Mouse (Mus musculus) embryonic facial prominence, embryonic 14.5 days (tissue): ENCODE data around the gene Sar1a. TPM values are rescaled to one million over a fixed set of nuclear protein-coding genes. Genes with fewer than 3 reads are reported as not detected.

Source experiments
- ATAC-seq: fragments of 200-750 bp; cut with Nextera tagmentation; 2 replicates; pipeline ENCODE4 v1.8.0; 2017; ENCODE audit warnings: low read depth, moderate number of reproducible peaks, moderate TSS enrichment
- DNase-seq: peaks from one replicate; pipeline ENCODE4 v3.0.0-alpha.2; 2015; ENCODE audit warnings: low spot score
- H3K27ac ChIP-seq: fragments of 300-500 bp; sonication (generic); replicated peaks from 2 replicates; pipeline ENCODE4 v1.5.1; 2014; ENCODE audit warnings: low read depth, mild to moderate bottlenecking, low read length, moderate library complexity
- H3K27me3 ChIP-seq: fragments of 300-500 bp; sonication (generic); replicated peaks from 2 replicates; pipeline ENCODE4 v1.6.1; 2014; ENCODE audit warnings: low read length; ENCODE audit not compliant: control insufficient read depth, insufficient read depth
- H3K36me3 ChIP-seq: fragments of 300-500 bp; sonication (generic); 2 replicates; pipeline ENCODE4 v1.6.1; 2014; ENCODE audit warnings: low read length, mixed read lengths; ENCODE audit not compliant: control insufficient read depth, insufficient read depth
- H3K4me1 ChIP-seq: fragments of 300-500 bp; sonication (generic); 2 replicates; pipeline ENCODE4 v1.6.1; 2014; ENCODE audit warnings: antibody characterized with exemption, low read length; ENCODE audit not compliant: control insufficient read depth, insufficient read depth
- H3K4me2 ChIP-seq: fragments of 300-500 bp; sonication (generic); 2 replicates; pipeline ENCODE4 v1.6.1; 2014; ENCODE audit warnings: low read depth, mild to moderate bottlenecking, low read length, moderate library complexity, mixed read lengths
- H3K4me3 ChIP-seq: fragments of 300-500 bp; sonication (generic); 2 replicates; pipeline ENCODE4 v1.5.1; 2014; ENCODE audit warnings: low read depth, mild to moderate bottlenecking, low read length
- H3K9ac ChIP-seq: fragments of 300-500 bp; sonication (generic); 2 replicates; pipeline ENCODE4 v1.6.1; 2014; ENCODE audit warnings: low read depth, mild to moderate bottlenecking, low read length, moderate library complexity, mixed read lengths
- H3K9me3 ChIP-seq: fragments of 300-500 bp; sonication (generic); 2 replicates; pipeline ENCODE4 v1.6.1; 2016; ENCODE audit warnings: low read length; ENCODE audit not compliant: control insufficient read depth
- WGBS: fragments of 180-500 bp; shearing (Covaris S2); extraction: QIAGEN DNeasy Blood & Tissue Kit; methylation state at CpG from one replicate; pipeline ENCODE4 v1.1.7; 2014; 5-methylcytosine and 5-hydroxymethylcytosine counted together
- polyA plus RNA-seq: library from polyadenylated mRNA; unstranded; fragments of >200 nt; fragmentation: Nextera tagmentation; extraction: Ambion mirVana; gene quantifications from 2 replicates; pipeline ENCODE4 v1.2.1, GENCODE M21; 2014

Sar1a gene
- polyA plus RNA-seq, 1 experiment from 2014 or later: 338 TPM

DNA sequence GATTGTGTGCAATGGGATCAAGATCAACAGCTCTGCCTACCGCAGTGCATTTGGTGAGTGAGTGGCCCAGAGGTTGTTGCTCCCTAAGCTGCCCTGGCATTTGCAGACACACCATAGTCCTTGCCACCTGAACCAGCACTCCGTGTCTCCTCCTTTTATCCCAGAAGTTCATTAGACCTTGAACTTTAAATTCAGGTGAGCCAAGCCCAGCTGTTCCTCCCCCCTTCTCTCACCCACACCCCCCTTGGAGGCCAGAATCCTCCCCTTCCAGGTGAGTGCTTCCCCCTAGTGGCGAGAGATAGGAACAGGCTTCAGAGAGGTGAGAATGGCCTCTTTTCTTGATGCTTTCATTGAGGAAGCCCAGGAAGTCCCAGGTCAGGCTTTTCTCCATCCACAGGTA, 54.3 kb downstream of the Sar1a start:
- WGBS: 45% methylated on average over 3 of the region's 3 CpGs
- ATAC-seq (no peak), DNase-seq (no peak)
- Histone ChIP-seq H3K27me3 (no peaks in the 10 kb centered on the region), H3K27ac (no peak overlapping the region), H3K4me1 (no peaks in the 10 kb centered on the region), H3K36me3 (peaks cover 30% of the 10 kb centered on the region), H3K4me2 (no peak overlapping the region), H3K4me3 (no peak overlapping the region), H3K9ac (no peak overlapping the region), H3K9me3 (no peaks in the 10 kb centered on the region)

DNA sequence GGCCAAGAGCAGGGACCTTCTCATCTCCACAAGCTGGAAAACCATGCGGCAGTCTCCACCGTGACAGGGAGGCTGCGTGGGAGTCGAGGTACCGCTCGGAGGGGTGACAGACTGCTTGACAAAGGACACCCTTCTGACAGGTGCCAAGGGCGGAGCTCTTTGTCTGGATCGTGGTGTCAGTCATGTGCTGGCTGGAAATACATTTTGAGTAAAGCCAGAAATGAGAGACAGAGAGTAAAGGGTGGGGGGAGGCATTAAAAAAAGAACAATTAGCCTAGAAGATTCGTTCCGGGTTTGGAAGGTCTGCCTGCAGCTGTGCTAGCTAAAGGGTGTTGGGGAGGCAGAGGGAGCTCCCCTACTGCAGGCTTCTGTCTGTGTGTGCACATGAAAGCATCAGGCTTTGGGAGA, 56.6 kb downstream of the Sar1a start:
- H3K4me3 ChIP-seq: no peak overlapping the region
- H3K4me1 ChIP-seq: no peaks in the 10 kb centered on the region
- no peak overlapping the region for H3K4me2 ChIP-seq
- DNase-seq (peak; percentile 30), ATAC-seq (no peak; the same call in 1 of the 2 replicates)
- no peak overlapping the region; the same call in 1 of the 2 replicates for H3K27ac ChIP-seq
- 69% methylated on average over 10 of the region's 10 CpGs for WGBS
- no peaks in the 10 kb centered on the region for H3K27me3 ChIP-seq
- H3K9me3 ChIP-seq: no peaks in the 10 kb centered on the region
- H3K36me3 ChIP-seq: peaks cover 53% of the 10 kb centered on the region
- no peak overlapping the region for H3K9ac ChIP-seq

DNA sequence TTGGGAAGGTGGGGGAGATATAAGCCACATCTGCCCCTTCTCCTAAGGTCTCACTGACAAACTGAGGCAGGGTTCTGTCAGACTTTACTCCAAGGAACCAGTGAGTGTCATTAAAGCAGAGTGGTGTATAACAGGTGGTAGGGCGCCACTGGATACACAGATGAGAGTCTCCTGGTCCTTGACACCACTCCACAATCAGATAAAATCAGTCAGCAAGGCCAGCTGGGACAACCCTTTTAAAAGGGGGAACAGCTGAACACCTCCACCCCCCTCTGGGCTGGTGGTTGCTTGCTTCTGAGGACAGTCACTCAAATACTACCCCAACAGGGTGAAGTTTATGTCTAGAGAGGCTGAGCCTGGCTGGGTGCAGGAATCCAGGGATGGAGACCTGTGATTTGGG, 57.4 kb downstream of the Sar1a start:
- DNase-seq (no peak), ATAC-seq (0 out of 2 replicates have a peak, but pooled peaks have one; percentile 17)
- H3K9me3 ChIP-seq: no peaks in the 10 kb centered on the region
- no peak overlapping the region for H3K4me2 ChIP-seq
- H3K9ac ChIP-seq: no peak overlapping the region
- no peaks in the 10 kb centered on the region for H3K27me3 ChIP-seq
- no peak overlapping the region for H3K4me3 ChIP-seq
- H3K4me1 ChIP-seq: no peaks in the 10 kb centered on the region
- WGBS: 78% methylated on average over 1 of the region's 1 CpGs
- peaks cover 61% of the 10 kb centered on the region for H3K36me3 ChIP-seq
- H3K27ac ChIP-seq: no peak overlapping the region

DNA sequence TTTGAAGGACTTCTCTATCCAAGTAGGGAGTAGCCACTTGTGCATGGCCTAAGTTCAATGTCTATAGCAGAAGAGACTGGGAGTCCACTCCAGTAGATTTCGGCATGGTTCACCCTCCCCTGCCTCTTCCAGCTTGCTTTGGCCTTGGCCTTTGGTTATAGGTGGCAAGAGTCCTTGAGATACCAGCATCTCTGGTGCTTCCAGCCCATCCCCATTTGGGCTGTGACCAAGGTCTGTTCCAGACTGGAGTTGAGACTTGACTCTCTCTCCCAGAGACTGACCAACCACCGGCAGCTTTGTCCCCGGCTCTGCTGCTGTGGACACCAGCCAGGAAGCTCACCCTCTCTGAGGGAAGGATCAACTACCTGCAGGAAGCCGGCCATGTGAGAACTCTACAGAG, 58.0 kb downstream of the Sar1a start:
- no peak overlapping the region for H3K4me2 ChIP-seq
- no peak overlapping the region for H3K27ac ChIP-seq
- no peaks in the 10 kb centered on the region for H3K27me3 ChIP-seq
- no peak for ATAC-seq
- no peak overlapping the region for H3K9ac ChIP-seq
- H3K9me3 ChIP-seq: no peaks in the 10 kb centered on the region
- 93% methylated on average over 4 of the region's 4 CpGs for WGBS
- H3K4me3 ChIP-seq: no peak overlapping the region
- H3K36me3 ChIP-seq: peaks cover 67% of the 10 kb centered on the region
- no peak for DNase-seq
- H3K4me1 ChIP-seq: no peaks in the 10 kb centered on the region

DNA sequence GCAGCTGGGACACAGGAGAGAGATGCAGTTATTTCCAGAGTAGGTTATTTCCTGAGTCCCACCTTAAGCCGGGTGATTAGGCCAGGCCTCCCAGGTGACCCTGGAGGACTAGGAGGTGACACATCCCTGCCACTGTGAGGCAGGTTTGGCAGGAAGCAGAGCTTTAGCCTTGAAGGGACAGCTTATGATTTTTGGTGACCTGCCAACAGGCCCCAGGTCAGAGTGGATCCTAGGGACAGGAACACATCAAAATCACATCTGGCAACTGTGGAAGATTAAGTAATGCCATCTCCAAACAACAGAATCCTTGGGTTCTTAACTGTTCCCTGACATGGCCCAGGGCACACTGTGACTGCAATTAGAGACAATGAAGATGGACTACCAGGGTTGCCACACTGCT, 61.2 kb downstream of the Sar1a start:
- Histone ChIP-seq H3K4me1 (no peaks in the 10 kb centered on the region), H3K4me3 (no peak overlapping the region)

DNA sequence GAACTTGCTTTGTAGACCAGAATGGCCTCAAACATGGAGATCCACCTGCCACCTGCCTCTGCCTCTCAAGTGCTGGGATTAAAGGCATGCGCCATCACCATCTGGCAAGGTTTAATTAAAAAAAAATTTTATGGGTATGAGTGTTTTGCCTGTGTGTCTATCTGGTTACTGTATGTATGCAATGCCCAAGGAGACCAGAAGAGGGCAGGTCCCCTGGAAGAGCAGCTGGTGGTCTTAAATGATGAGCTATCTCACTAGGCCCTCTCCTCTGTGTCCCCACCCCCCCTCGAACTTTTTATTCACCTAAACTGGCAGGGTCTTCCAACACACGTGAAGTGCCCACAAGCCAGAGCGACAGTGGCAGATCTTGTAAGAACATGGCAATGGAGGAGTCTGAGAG, 61.8 kb downstream of the Sar1a start:
- DNase-seq (no peak), ATAC-seq (no peak)
- H3K27me3 ChIP-seq: no peaks in the 10 kb centered on the region
- 80% methylated on average over 4 of the region's 4 CpGs for WGBS
- no peak overlapping the region for H3K4me2 ChIP-seq
- no peaks in the 10 kb centered on the region for H3K4me1 ChIP-seq
- peaks cover 98% of the 10 kb centered on the region for H3K36me3 ChIP-seq
- H3K4me3 ChIP-seq: no peak overlapping the region
- H3K9ac ChIP-seq: no peak overlapping the region
- no peak overlapping the region for H3K27ac ChIP-seq
- H3K9me3 ChIP-seq: no peaks in the 10 kb centered on the region

More for the DNA sequence above, 61.2 kb downstream of the Sar1a start:
- Histone ChIP-seq H3K36me3 (peaks cover 97% of the 10 kb centered on the region), H3K27ac (no peak overlapping the region), H3K9ac (no peak overlapping the region), H3K4me2 (no peak overlapping the region), H3K9me3 (no peaks in the 10 kb centered on the region), H3K27me3 (no peaks in the 10 kb centered on the region)
- no peak for DNase-seq
- WGBS: 93% methylated on average over 1 of the region's 1 CpGs
- ATAC-seq: no peak

DNA sequence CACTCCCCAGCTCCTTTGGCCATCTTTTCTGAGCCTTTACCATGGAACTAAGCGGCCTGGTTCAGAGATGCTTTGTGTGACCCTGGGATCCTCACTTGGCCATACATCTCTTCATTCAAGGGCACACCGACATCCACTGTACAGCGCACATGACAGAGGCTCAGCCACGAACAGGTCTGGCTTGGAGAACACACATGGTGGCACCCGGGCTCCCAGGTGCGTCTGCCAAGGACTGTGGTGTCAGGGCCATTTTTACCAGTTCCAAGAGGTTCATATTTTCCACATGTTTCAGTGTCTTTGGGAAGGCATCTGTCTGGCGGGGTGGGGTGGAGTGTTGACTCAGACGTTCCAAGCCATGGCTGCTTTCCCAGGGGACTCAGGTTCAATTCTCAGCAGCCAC, 62.2 kb downstream of the Sar1a start:
- H3K9ac ChIP-seq: no peak overlapping the region
- ATAC-seq: 0 out of 2 replicates have a peak, but pooled peaks have one; percentile 5
- 93% methylated on average over 8 of the region's 8 CpGs for WGBS
- H3K4me2 ChIP-seq: no peak overlapping the region
- DNase-seq: no peak
- H3K27ac ChIP-seq: no peak overlapping the region
- H3K27me3 ChIP-seq: no peaks in the 10 kb centered on the region
- peaks cover 98% of the 10 kb centered on the region for H3K36me3 ChIP-seq
- no peaks in the 10 kb centered on the region for H3K4me1 ChIP-seq
- no peak overlapping the region for H3K4me3 ChIP-seq
- no peaks in the 10 kb centered on the region for H3K9me3 ChIP-seq

Other genes starting within 250 kb of the Sar1a start
- 43.3 and 46.9 TPM in 2 replicates for gene Eif4ebp2, start 227.6 kb upstream of the Sar1a start, polyA plus RNA-seq
- gene Lrrc20, start 204.5 kb upstream of the Sar1a start, polyA plus RNA-seq: 9.7 TPM in 2 replicates
- 0.06 and 0.08 TPM in 2 replicates for gene Npffr1, start 84.8 kb upstream of the Sar1a start, polyA plus RNA-seq
- gene Ppa1, start 31.7 kb upstream of the Sar1a start, polyA plus RNA-seq: 158 and 162 TPM in 2 replicates
- gene Tysnd1, start 15.2 kb downstream of the Sar1a start, polyA plus RNA-seq: 33.4 and 36.3 TPM in 2 replicates
- gene Aifm2, start 35.0 kb downstream of the Sar1a start, polyA plus RNA-seq: 13.0 and 13.8 TPM in 2 replicates
- gene H2afy2, start 103.8 kb downstream of the Sar1a start, polyA plus RNA-seq: 87.2 and 110 TPM in 2 replicates